ENCODE assay signal across 8 mouse cellular contexts in the genomic region with DNA sequence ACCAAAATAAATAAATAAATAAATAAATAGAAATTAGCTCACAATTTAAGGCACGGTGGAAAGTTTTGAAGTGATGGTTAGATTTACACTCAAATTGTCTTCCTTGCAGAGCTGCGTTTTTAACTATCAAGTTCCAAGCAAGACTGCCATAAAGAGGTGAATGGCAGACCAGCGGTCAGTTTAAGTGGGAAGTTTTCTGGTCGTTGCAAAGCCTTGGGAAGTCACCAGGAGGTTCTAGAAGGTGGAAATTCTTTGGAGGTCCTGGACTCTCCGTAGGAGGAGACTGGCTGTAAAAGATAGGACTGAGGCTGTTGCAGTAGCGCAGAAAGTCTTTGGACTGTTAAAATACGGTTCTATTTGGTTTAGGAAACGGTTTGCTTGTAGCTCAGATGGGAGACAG. TPM values are rescaled to one million over a fixed set of nuclear protein-coding genes. Genes with fewer than 3 reads are reported as not detected.
DNase-seq lines count a peak whose midpoint lies in the region; ATAC-seq and TF ChIP-seq lines count a peak whose summit lies in the region.

No protein-coding gene starts in this region.

- H3K4me2 ChIP-seq in intestine, embryonic 15.5 days (replicated peaks): peak overlapping the region; percentile 70
- H3K4me2 ChIP-seq in midbrain, postnatal 0 days (ENCODE audit: low read depth, low read length, poor library complexity, severe bottlenecking): peak overlapping the region; percentile 67

- H3K4me3 ChIP-seq in layer of hippocampus, adult 2 months: peak overlapping the region; percentile 82
- peak overlapping the region; percentile 85 for H3K4me3 ChIP-seq in embryonic facial prominence, embryonic 10.5 days
- H3K4me3 ChIP-seq in intestine, embryonic 15.5 days (replicated peaks): peak overlapping the region; percentile 86
- peak overlapping the region; percentile 83 for H3K4me3 ChIP-seq in midbrain, postnatal 0 days (ENCODE audit: low read depth, low read length)

- peaks cover 20% of the 10 kb centered on the region for H3K9me3 ChIP-seq in embryonic facial prominence, embryonic 10.5 days
- no peaks in the 10 kb centered on the region for H3K9me3 ChIP-seq in intestine, embryonic 15.5 days
- no peaks in the 10 kb centered on the region for H3K9me3 ChIP-seq in midbrain, postnatal 0 days (ENCODE audit: low read length)

- peak overlapping the region; percentile 98 for H3K27ac ChIP-seq in layer of hippocampus, adult 2 months
- H3K27ac ChIP-seq in embryonic facial prominence, embryonic 10.5 days (replicated peaks): peak overlapping the region; percentile 94
- H3K27ac ChIP-seq in intestine, embryonic 15.5 days: peak overlapping the region; percentile 82
- H3K27ac ChIP-seq in midbrain, postnatal 0 days (ENCODE audit: low read depth, low read length): peak overlapping the region; percentile 77

- WGBS in embryonic facial prominence, embryonic 10.5 days: 8% methylated on average over 8 of the region's 8 CpGs
- WGBS in intestine, embryonic 15.5 days: 1% methylated on average over 8 of the region's 8 CpGs
- WGBS in midbrain, postnatal 0 days: 7% methylated on average over 8 of the region's 8 CpGs

- H3K36me3 ChIP-seq in embryonic facial prominence, embryonic 10.5 days (replicated peaks): peaks cover 43% of the 10 kb centered on the region
- H3K36me3 ChIP-seq in intestine, embryonic 15.5 days: peaks cover 17% of the 10 kb centered on the region
- H3K36me3 ChIP-seq in midbrain, postnatal 0 days (ENCODE audit: insufficient read depth, low read length): peaks cover 20% of the 10 kb centered on the region

- H3K9ac ChIP-seq in intestine, embryonic 15.5 days: peak overlapping the region; percentile 57
- H3K9ac ChIP-seq in midbrain, postnatal 0 days (replicated peaks; ENCODE audit: low read length, poor library complexity, severe bottlenecking): peak overlapping the region; percentile 78

- no peaks in the 10 kb centered on the region for H3K27me3 ChIP-seq in embryonic facial prominence, embryonic 10.5 days (replicated peaks; ENCODE audit: low read depth, poor library complexity, severe bottlenecking)
- no peaks in the 10 kb centered on the region for H3K27me3 ChIP-seq in intestine, embryonic 15.5 days (replicated peaks)
- H3K27me3 ChIP-seq in midbrain, postnatal 0 days (ENCODE audit: insufficient read depth, low read length): no peaks in the 10 kb centered on the region

- ATAC-seq in intestine, embryonic 15.5 days: peak; percentile 29
- ATAC-seq in midbrain, postnatal 0 days (ENCODE audit: low FRiP score): peak; percentile 28

- no peak for DNase-seq in layer of hippocampus, adult 2 months (ENCODE audit: low spot score in 2 of 2)
- no peak for DNase-seq in layer of hippocampus, postnatal 14 days (ENCODE audit: low spot score in 2 of 2)
- no peak for DNase-seq in embryonic facial prominence, embryonic 10.5 days (ENCODE audit: low spot score)
- DNase-seq in midbrain, postnatal 0 days (ENCODE audit: low spot score): no peak
- DNase-seq in gastrocnemius, postnatal 25 days: no peak
- no peak for DNase-seq in spleen, postnatal 14 days (ENCODE audit: low spot score in 2 of 2)
- DNase-seq in thymus, postnatal 10 days (ENCODE audit: low spot score in 2 of 2): no peak

- peaks cover 21% of the 10 kb centered on the region for H3K4me1 ChIP-seq in embryonic facial prominence, embryonic 10.5 days
- peaks cover 6% of the 10 kb centered on the region for H3K4me1 ChIP-seq in intestine, embryonic 15.5 days (replicated peaks)
- H3K4me1 ChIP-seq in midbrain, postnatal 0 days (ENCODE audit: insufficient read depth, low read length): peaks cover 9% of the 10 kb centered on the region; the same call in 1 of the 2 replicates

- TF ChIP-seq CTCF in layer of hippocampus, adult 2 months (conservative IDR thresholded peaks at IDR 0.05): no peak
- TF ChIP-seq CTCF in midbrain, postnatal 0 days (IDR thresholded peaks at IDR 0.05): no peak

RNA-seq across cellular contexts. Expression of a gene that starts 0.5 kb away (rescaled TPM):
- total RNA-seq in layer of hippocampus, adult 2 months (2021): 10 to 100 TPM; 82.4 to 85.4 TPM
- total RNA-seq in layer of hippocampus, postnatal 14 days (2021): 10 to 100 TPM; 63.3 to 77.4 TPM
- 63.2 and 65.0 TPM in 2 replicates for polyA plus RNA-seq in embryonic facial prominence, embryonic 10.5 days (2016; fragmentation: Nextera tagmentation; extraction: Ambion mirVana)
- polyA plus RNA-seq in intestine, embryonic 15.5 days (2015; fragmentation: Nextera tagmentation; extraction: Ambion mirVana): 52.4 and 60.9 TPM in 2 replicates
- total RNA-seq in midbrain, postnatal 0 days (2014; rRNA removed): 93.8 and 116 TPM in 2 replicates
- polyA plus RNA-seq in midbrain, postnatal 0 days (2015; fragmentation: Nextera tagmentation; extraction: Ambion mirVana): 108 and 117 TPM in 2 replicates
- total RNA-seq in gastrocnemius, postnatal 25 days (2021): 10 to 100 TPM; 18.6 to 20.4 TPM

RNA-seq across cellular contexts. Expression of a gene that starts 6.8 kb away (rescaled TPM):
- total RNA-seq in layer of hippocampus, adult 2 months (2021): 10 to 100 TPM; 27.9 to 29.9 TPM
- 10 to 100 TPM; 25.3 to 27.4 TPM for total RNA-seq in layer of hippocampus, postnatal 14 days (2021)
- 68.4 and 70.8 TPM in 2 replicates for polyA plus RNA-seq in embryonic facial prominence, embryonic 10.5 days (2016; fragmentation: Nextera tagmentation; extraction: Ambion mirVana)
- 31.3 and 32.6 TPM in 2 replicates for polyA plus RNA-seq in intestine, embryonic 15.5 days (2015; fragmentation: Nextera tagmentation; extraction: Ambion mirVana)
- total RNA-seq in midbrain, postnatal 0 days (2014; rRNA removed): 85.5 and 106 TPM in 2 replicates
- 57.1 and 58.3 TPM in 2 replicates for polyA plus RNA-seq in midbrain, postnatal 0 days (2015; fragmentation: Nextera tagmentation; extraction: Ambion mirVana)
- 10 to 100 TPM; 24.2 to 24.6 TPM for total RNA-seq in gastrocnemius, postnatal 25 days (2021)

RNA-seq across cellular contexts. Expression of a gene that starts 15.4 kb away (rescaled TPM):
- total RNA-seq in layer of hippocampus, adult 2 months (2021): 10 to 100 TPM; 79.4 to 82.1 TPM
- 10 to 100 TPM; 64.8 to 71.0 TPM for total RNA-seq in layer of hippocampus, postnatal 14 days (2021)
- polyA plus RNA-seq in embryonic facial prominence, embryonic 10.5 days (2016; fragmentation: Nextera tagmentation; extraction: Ambion mirVana): 20.7 and 24.8 TPM in 2 replicates
- 34.4 and 36.7 TPM in 2 replicates for polyA plus RNA-seq in intestine, embryonic 15.5 days (2015; fragmentation: Nextera tagmentation; extraction: Ambion mirVana)
- total RNA-seq in midbrain, postnatal 0 days (2014; rRNA removed): 57.0 and 57.5 TPM in 2 replicates
- polyA plus RNA-seq in midbrain, postnatal 0 days (2015; fragmentation: Nextera tagmentation; extraction: Ambion mirVana): 35.5 and 36.8 TPM in 2 replicates
- 10 to 100 TPM in 1 of 2 experiments, 1 to 10 TPM in 1; 8.3 to 11.8 TPM for total RNA-seq in gastrocnemius, postnatal 25 days (2021)

RNA-seq across cellular contexts. Expression of a gene that starts 29.1 kb away (rescaled TPM):
- total RNA-seq in layer of hippocampus, adult 2 months (2021): under 1 TPM; 0.23 to 0.54 TPM
- total RNA-seq in layer of hippocampus, postnatal 14 days (2021): under 1 TPM in 1 of 2 experiments, not detected in 1; 0.28 TPM
- 0.10 TPM in 1 of 2 replicates, not detected in the other for polyA plus RNA-seq in embryonic facial prominence, embryonic 10.5 days (2016; fragmentation: Nextera tagmentation; extraction: Ambion mirVana)
- polyA plus RNA-seq in intestine, embryonic 15.5 days (2015; fragmentation: Nextera tagmentation; extraction: Ambion mirVana): not detected in 2 replicates
- total RNA-seq in midbrain, postnatal 0 days (2014; rRNA removed): 0.47 and 0.55 TPM in 2 replicates
- 0.64 and 0.68 TPM in 2 replicates for polyA plus RNA-seq in midbrain, postnatal 0 days (2015; fragmentation: Nextera tagmentation; extraction: Ambion mirVana)
- not detected for total RNA-seq in gastrocnemius, postnatal 25 days (2021)

RNA-seq across cellular contexts. Expression of a gene that starts 32.3 kb away (rescaled TPM):
- total RNA-seq in layer of hippocampus, adult 2 months (2021): under 1 TPM; 0.32 to 0.95 TPM
- 1 to 10 TPM in 1 of 2 experiments, under 1 TPM in 1; 0.91 to 1.8 TPM for total RNA-seq in layer of hippocampus, postnatal 14 days (2021)
- 4.1 and 4.8 TPM in 2 replicates for polyA plus RNA-seq in embryonic facial prominence, embryonic 10.5 days (2016; fragmentation: Nextera tagmentation; extraction: Ambion mirVana)
- 8.9 and 15.2 TPM in 2 replicates for polyA plus RNA-seq in intestine, embryonic 15.5 days (2015; fragmentation: Nextera tagmentation; extraction: Ambion mirVana)
- 1.8 and 2.2 TPM in 2 replicates for total RNA-seq in midbrain, postnatal 0 days (2014; rRNA removed)
- 3.1 and 3.6 TPM in 2 replicates for polyA plus RNA-seq in midbrain, postnatal 0 days (2015; fragmentation: Nextera tagmentation; extraction: Ambion mirVana)
- total RNA-seq in gastrocnemius, postnatal 25 days (2021): 1 to 10 TPM; 2.5 to 3.1 TPM
